Mouse (Mus musculus): Measurements from ENCODE around the gene Vmn1r123. TPM values are rescaled to one million over a fixed set of nuclear protein-coding genes. Genes with fewer than 3 reads are reported as not detected.
"Not testable (repeated sequence)": the region's sequence is repeated elsewhere in the genome, so short reads cannot be mapped to it uniquely, and the experiment has no call there.

Gene Vmn1r123
- polyA plus RNA-seq (2016; fragmentation: Nextera tagmentation; extraction: Ambion mirVana): not detected in 2 replicates

- H3K4me2 ChIP-seq; H3K27ac ChIP-seq; H3K4me3 ChIP-seq (replicated peaks); H3K4me1 ChIP-seq; H3K9me3 ChIP-seq; H3K27me3 ChIP-seq; H3K9ac ChIP-seq; ATAC-seq (ENCODE audit: low FRiP score); H3K36me3 ChIP-seq (replicated peaks): not testable (repeated sequence)
- 43% methylated on average over 1 of the region's 3 CpGs for WGBS
Observed at GRCm38 (mm10) chr7:21161885-21162284, at the start of gene Vmn1r123. TSS of gene Vmn1r123 (plus strand) at chr7:21162185.

GRCm38 (mm10) chr7:21134028-21134427, 28.0 kb upstream of the Vmn1r123 start, which contains the start of gene Vmn1r122:
TSS of gene Vmn1r122 (minus strand) at chr7:21134128.
- H3K27me3 ChIP-seq; H3K4me2 ChIP-seq; H3K4me3 ChIP-seq (replicated peaks); ATAC-seq (ENCODE audit: low FRiP score); H3K9ac ChIP-seq; H3K36me3 ChIP-seq (replicated peaks); H3K4me1 ChIP-seq; H3K27ac ChIP-seq; H3K9me3 ChIP-seq: not testable (repeated sequence)
- 52% methylated on average over 2 of the region's 3 CpGs for WGBS

GRCm38 (mm10) chr7:21190323-21190722, 28.3 kb downstream of the Vmn1r123 start, which contains the start of gene Gm5157:
TSS of gene Gm5157 (minus strand) at chr7:21190423.
- not testable (repeated sequence) for ATAC-seq (ENCODE audit: low FRiP score); H3K9me3 ChIP-seq; H3K9ac ChIP-seq; H3K27ac ChIP-seq; H3K27me3 ChIP-seq; H3K4me1 ChIP-seq; H3K4me2 ChIP-seq; H3K4me3 ChIP-seq (replicated peaks); H3K36me3 ChIP-seq (replicated peaks)
- WGBS: 43% methylated on average over 1 of the region's 2 CpGs

Other genes with a start within 250 kb of the Vmn1r123 start
- gene Vmn1r118, start 249.8 kb upstream of the Vmn1r123 start, polyA plus RNA-seq (2016; fragmentation: Nextera tagmentation; extraction: Ambion mirVana): not detected in 2 replicates
- not detected in 2 replicates for gene Vmn1r119, start 149.7 kb upstream of the Vmn1r123 start, polyA plus RNA-seq (2016; fragmentation: Nextera tagmentation; extraction: Ambion mirVana)
- gene Vmn1r120, start 108.4 kb upstream of the Vmn1r123 start, polyA plus RNA-seq (2016; fragmentation: Nextera tagmentation; extraction: Ambion mirVana): not detected in 2 replicates
- not detected in 2 replicates for gene Vmn1r121, start 63.7 kb upstream of the Vmn1r123 start, polyA plus RNA-seq (2016; fragmentation: Nextera tagmentation; extraction: Ambion mirVana)
- not detected in 2 replicates for gene Vmn1r122, start 28.1 kb upstream of the Vmn1r123 start, polyA plus RNA-seq (2016; fragmentation: Nextera tagmentation; extraction: Ambion mirVana)
- gene Gm5157, start 28.2 kb downstream of the Vmn1r123 start, polyA plus RNA-seq (2016; fragmentation: Nextera tagmentation; extraction: Ambion mirVana): not detected in 2 replicates
- gene Vmn1r124, start 98.4 kb downstream of the Vmn1r123 start, polyA plus RNA-seq (2016; fragmentation: Nextera tagmentation; extraction: Ambion mirVana): not detected in 2 replicates
- gene Vmn1r125, start 110.0 kb downstream of the Vmn1r123 start, polyA plus RNA-seq (2016; fragmentation: Nextera tagmentation; extraction: Ambion mirVana): not detected in 2 replicates
- gene Vmn1r126, start 139.3 kb downstream of the Vmn1r123 start, polyA plus RNA-seq (2016; fragmentation: Nextera tagmentation; extraction: Ambion mirVana): not detected in 2 replicates
- gene Vmn1r127, start 157.7 kb downstream of the Vmn1r123 start, polyA plus RNA-seq (2016; fragmentation: Nextera tagmentation; extraction: Ambion mirVana): not detected in 2 replicates
- not detected in 2 replicates for gene Vmn1r128, start 187.2 kb downstream of the Vmn1r123 start, polyA plus RNA-seq (2016; fragmentation: Nextera tagmentation; extraction: Ambion mirVana)
- gene Vmn1r129, start 199.1 kb downstream of the Vmn1r123 start, polyA plus RNA-seq (2016; fragmentation: Nextera tagmentation; extraction: Ambion mirVana): not detected in 2 replicates

Data from forebrain, embryonic 12.5 days (tissue).